Mouse (Mus musculus) fibroblast of lung, adult 2 months (primary cell): ENCODE measurements at regions not wholly inside any gene's neighbourhood (a gene's known extent, or its start where the extent isn't known, plus 50 kb on each side); places are given as distances from the start of the nearest gene placed in this dataset.

Experiments
- DNase-seq: peaks from one replicate; pipeline ENCODE4 v3.0.0-alpha.2; 2011; ENCODE audit warnings: low read depth

DNA sequence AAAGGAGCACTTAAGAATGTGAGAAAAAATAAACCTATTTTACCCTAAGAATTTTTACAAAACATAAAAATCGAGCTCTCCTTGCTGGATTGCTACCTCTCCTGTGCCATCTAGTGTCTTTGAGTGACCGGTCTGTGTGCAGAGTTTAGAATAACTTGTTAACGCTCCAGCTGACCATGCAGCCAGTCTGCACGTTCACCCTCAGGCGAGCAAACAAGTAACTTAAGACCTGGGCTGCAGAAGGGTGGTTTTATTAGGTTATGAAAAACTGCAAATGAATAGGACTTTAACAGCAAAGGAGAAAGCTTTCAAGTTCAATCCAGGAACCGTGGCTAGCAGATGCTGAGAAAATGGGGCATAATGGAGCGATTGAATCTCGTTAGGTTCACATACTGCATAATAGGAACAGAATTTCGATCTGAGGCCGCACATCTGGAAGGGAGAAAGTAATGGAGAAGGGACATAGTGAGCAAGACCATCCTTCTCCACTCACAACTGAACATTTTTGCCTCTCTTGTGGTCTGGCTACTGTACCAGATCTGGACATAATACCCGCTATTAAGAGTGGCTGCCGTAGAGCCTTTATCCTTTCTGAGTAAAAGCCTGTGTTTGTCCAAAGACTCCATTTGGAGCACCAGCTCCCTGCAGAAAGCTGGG is 363.0 kb upstream of the Intu start:
- DNase-seq: no peak

DNA sequence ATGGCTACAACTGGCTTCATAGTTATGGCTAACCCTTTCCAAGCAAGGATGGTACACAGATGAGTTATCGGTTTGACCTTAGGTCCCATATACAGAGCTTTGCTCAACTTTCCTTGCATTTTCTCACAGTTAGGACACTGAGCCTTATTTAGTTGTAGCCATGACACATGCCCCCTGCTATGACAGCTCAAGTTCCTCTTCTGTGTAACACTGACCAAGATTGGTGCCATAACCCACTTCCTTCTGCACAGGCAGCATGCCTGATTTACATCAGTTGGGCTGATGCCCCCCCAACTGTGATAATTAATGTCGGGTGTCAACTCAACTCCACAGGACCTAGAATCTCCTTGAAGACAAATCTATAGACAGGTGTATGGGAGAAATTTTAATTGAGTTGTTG is 361.5 kb upstream of the Intu start:
- no peak for DNase-seq

DNA sequence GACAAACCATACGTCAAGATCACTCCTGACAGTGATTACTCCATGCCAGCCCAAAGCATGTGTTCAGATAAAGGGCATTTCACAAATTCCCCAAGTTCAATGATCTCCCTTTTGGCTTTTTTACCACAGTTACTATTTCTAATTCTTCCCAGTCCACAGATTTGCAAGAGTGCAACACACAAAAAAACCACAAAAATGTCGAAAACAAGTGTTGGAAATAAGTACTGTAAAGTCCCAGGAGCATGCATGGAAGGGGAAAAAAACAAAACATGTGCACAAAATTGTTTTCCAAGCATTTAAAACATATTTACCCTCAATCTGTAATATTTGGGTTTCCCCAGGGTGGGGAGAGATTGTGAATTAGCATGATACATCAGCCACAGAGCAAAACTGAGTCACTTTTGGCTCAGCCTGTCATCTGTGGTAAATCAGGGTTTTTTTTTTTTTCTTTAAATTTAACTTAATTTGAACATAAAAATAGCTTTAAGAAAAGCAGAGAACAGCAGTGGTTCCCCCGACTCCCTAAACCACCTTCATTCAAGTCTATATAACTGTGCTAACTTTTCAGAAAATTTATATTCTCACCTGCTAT is 351.3 kb upstream of the Intu start:
- DNase-seq: peak; percentile 35

DNA sequence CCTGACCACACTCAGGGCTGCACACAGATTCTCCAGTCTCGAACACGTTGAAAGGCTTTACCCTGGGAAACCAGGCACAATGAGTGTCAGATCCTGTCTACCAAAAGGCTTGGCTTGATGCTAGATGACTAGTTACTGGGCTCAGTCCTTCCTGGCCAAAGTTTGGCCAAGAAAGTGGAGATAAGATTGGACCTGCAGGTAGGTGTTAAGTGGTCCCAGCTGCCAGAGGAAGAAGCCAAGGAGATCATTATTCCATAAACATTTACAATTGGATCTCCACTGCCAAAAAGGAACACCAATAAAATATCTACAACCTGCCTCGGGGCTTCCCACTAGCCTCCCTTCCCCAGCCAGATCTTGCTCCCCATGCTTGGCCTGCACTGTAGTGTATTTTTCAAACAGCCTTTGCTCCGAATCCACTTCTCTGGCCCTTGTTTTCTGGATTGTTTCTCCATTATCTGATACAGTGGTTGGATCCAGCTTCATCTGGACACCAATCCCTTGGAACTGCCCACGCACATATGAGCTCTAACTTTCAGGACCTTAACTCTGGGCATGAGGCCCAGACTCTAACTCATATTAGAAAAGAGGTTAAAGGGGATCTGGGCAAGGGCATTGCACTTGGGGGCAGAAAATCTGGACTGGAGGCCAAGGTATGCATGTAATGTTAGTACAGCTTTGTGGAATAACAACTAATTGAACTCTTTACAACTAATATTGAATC is 345.3 kb upstream of the Intu start:
- DNase-seq: no peak

DNA sequence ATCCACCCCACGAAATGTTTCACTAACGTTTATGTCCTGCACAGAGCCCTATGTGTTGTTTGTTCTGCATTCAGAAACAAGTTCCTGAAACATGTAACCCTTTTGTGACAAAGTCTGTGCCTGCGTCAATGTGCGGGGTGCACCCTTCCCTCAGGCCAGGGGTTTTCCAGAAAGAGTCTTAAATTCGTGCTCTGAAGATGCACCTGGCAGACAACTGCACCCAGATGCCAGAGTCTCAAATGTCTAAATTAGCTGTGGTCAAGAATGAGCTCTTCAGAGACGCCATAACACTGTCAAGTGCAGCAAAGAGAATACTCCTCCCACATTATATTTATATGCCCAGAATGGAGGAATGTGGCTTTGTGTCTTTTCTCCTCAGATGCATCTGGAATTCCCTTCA is 341.6 kb upstream of the Intu start:
- DNase-seq: no peak

DNA sequence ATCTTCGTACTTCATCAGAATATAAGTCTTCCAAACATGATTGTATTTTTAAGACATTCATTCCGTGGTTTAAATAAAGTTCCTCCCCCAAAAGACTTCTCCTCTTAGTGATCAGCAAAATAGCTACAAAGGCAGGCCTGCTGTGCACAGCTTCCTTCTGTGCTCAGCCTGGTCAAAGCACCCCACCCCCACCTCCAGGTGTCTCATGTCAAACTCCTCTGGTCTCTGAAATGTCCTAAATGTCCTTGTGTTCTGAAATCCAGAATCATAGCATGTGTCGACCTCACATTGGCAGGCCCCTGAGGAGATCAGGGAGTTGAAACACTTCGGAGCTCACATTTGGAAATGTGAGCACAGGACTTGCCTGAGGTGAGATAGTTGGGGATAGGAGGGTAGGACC is 341.1 kb upstream of the Intu start:
- DNase-seq: no peak

DNA sequence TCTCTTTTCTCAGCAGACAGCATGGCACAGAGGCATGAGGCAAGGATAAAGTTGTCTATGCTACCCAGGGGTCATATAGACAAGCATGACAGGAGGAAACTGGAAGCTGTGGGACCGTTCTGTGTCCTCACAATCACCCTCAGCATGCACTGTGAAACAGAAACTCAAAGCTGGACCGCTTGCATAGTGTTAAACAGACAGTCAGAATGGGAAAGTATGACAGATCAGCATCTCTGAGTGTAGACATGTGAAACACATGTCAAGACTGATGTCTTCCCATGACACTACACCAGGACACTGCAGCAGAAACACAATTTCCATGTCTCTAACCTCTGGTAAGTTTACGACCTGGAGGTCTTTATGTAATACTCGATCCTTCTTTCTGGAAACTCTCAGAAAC is 330.9 kb upstream of the Intu start:
- no peak for DNase-seq

DNA sequence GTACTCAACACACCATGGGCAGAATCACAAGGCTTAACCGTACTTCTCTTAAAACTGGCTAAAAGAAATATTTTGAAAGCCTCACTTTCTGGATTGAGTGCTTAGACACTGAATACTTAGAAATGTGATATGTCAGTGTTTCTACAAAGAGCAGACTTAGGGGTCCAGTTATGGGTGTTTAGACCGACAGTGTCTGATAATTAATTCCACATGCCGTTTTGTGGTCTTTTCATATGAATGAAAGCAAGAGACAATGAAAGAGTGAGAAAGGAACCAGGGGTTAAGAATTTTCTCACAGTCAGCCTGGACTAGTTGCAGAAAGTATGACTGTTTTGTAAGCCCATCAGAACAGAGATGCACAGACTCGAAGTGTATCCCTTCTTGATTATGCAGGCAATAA is 324.8 kb upstream of the Intu start:
- no peak for DNase-seq

DNA sequence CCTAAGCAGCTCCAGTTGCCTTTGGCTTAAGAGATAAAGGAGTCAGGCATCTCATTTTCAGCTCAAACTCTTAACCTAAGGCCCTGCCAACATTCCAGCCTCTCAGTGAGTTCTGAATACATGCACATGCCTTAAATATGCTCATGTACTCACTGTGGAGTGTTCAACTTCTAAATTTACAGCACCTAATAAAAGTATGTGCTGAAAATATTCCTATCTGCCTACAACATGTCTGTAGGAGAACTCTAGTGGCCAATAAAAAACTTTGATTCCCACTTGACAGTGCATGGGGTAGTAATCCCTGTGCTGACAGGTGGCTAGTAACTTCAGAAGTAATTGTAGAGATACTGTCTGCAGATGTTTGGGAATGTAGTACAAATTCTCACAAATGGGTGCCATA is 319.3 kb upstream of the Intu start:
- no peak for DNase-seq

DNA sequence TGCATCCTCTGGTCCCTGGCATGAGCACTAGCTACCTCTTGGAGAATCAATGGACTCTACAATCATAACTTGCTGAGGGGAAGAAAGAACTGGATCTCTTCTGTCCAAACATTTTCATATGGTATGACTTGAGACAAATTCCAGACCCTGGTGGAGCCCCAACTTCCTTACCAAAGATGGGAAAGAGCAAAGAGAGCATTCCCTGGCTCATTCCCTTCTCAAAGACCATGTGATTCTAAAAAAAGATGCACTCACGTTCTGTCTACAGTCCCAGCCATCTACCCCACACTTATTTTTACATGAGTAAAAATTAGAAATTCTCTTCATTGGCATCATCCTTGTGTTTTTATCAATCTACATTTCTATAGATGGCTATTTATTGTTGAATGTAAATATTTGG is 304.3 kb upstream of the Intu start:
- no peak for DNase-seq

DNA sequence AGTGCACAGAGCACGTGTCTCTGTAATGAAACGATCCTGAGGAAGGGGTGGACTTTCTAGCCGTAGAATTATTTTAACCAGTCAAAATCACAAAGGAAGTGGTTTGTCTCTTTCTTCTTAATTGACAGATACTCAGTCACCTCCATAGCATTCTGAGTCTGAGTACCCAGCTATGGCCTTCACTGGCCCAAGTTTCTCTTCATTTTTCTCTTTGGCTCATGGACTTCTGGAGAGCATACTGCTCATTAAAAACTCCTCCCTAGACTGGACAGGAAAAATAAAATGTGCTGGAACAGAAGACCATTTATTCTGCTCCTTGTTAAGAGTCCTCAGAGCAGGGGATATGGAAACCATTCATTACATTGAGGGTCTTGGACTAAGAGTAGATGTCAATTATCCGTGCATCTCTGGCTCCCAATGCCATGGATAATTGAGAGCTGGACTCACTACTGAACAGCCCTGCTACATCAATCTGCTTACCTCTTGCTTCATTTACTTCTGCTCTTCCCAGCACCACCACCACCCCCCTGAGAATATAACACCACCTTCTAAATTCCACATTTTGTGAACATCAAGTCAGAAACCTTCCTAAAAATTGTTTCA is 287.5 kb upstream of the Intu start:
- DNase-seq: no peak

DNA sequence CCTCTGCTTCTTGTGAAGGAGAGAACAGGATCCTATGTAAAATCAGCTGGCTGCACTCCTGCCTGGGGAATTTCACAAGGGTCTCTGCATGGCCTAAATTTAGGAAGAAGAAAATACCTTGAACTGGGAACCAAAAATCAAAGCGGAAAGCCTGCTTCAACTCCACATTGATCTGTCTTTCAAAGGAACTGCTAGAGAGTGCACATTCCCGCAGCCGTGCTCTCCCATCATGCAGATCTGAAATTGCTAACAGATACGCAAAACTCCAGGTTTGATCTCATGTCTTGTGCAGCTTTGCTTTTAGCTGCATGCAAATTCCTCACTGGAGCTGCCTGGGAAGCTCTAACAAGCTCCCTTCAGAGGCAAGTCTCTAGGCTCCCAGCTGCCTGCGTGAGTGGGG is 276.7 kb upstream of the Intu start:
- no peak for DNase-seq

DNA sequence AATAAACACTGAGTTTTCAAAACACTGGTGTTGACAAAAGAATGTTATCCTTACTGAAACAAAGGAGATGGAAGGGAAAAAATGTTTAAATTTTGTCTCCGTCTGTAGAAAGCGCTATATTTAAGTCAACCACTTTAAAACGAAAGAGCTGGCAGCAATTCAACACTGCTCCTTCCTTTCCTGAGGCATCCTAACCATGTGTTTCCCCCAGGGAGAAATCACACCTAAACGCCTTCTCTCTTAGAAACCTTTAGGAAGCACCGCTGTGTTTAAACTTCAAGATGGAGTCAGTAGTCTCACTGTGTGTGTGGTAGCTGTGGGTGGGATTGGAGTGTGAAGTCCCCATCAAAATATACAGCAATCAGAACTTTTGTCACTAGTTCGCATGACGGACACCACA is 268.6 kb upstream of the Intu start:
- no peak for DNase-seq

DNA sequence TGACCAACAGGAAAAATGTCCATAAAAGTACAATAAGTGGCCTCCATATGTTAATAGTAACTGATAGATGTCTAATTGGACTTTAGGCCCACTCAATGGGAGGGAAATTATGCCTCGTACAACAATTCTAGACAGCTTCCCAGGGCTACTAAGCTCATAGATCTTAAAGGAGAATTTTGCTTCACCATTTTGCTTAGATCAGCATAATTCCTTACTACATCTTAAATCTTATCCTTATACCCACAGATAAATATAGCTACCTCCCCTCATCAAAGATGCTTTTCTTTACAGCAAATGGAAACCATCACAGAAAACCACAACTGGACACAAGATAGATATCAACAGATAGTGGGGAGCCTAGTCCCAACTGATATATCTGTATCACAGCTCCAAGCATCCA is 263.6 kb upstream of the Intu start:
- no peak for DNase-seq

DNA sequence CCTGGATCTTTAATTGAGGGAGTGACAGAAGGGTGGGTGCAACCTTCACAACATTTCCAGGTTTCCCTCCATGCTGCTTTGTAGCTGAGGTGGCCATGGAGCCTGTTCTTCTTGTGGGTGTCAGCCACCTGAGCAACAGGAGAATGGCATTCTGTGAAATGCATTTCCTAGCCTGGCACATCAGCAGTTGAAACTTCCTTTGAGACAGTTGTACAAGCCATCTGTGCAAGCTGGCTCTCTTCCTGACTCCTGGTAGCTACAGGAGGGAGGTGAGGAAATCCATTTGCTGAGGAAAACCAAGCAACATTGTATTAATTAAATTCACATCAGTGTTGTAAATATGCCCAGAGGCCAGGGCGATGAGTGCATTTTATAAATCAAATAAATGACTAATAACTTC is 248.2 kb upstream of the Intu start:
- DNase-seq: no peak

DNA sequence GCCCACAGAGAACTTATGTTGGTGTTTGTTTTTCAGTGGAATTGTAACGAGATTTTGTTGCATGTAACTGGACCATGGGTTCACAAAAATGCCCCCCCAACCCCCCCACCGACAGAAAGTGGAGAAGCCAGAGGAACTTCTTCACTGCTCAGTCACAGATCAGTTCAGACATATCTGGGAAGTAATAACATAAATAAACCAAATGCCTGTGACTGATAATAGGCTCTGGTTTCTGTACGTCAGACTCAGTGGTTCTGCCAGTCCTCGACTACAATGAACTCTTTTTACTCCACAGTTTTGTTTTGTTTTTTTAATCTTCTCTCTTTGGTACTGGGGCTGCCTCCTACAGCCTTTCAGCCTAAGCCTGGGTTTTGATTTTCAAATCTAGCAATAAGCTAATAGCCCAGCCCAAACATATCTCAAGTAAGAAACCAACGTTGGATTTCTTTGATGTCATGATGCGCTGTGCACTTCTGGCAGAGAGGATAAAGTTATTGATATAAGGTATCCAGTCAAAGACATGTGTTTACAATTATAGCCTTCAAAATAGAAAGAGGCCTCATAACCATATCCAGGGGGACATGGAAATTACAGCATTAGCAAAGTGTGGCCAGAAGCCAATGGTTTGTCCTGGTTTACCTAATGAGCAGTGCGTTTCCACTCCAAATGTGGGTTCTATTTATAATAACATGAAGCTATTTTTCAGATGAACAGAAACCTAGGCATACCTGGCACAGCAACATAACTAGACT is 244.0 kb upstream of the Intu start:
- DNase-seq: peak; percentile 11

DNA sequence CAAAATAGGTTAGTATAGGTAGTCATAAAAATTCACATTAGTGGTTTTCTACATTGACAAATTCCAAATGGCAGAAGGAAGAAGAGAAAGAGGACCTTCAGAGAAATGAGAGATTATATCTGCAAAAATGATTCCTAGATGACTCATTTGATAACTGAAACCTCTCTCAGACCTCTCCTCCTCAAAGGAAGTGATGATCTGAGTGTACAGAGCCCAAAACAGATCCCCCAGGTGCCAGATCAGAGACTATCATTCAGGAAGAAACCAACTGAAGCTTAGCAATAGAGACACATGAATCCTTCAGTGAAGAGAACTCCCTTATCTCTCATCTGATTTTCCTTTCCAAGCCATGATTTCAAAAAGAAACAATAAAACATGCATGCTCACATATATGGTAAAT is 234.0 kb upstream of the Intu start:
- no peak for DNase-seq

DNA sequence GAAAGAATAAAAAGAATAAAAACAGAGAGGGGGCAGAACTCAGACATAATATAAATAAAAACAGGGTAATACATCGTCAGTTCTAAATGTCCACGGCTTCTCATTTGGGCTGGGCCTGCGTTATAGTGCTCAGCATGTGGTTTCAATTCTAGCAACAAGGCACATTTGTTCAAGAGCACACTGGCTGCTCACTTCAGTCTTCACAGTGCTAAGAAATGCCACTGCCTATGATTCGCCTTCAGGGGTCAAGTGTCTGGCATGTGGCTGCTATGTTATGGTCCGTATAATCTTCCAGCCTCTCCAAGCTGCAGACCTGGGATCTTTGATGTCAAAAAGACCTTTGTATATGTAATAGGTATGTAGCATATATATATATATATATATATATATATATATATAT is 210.8 kb upstream of the Intu start:
- no peak for DNase-seq

DNA sequence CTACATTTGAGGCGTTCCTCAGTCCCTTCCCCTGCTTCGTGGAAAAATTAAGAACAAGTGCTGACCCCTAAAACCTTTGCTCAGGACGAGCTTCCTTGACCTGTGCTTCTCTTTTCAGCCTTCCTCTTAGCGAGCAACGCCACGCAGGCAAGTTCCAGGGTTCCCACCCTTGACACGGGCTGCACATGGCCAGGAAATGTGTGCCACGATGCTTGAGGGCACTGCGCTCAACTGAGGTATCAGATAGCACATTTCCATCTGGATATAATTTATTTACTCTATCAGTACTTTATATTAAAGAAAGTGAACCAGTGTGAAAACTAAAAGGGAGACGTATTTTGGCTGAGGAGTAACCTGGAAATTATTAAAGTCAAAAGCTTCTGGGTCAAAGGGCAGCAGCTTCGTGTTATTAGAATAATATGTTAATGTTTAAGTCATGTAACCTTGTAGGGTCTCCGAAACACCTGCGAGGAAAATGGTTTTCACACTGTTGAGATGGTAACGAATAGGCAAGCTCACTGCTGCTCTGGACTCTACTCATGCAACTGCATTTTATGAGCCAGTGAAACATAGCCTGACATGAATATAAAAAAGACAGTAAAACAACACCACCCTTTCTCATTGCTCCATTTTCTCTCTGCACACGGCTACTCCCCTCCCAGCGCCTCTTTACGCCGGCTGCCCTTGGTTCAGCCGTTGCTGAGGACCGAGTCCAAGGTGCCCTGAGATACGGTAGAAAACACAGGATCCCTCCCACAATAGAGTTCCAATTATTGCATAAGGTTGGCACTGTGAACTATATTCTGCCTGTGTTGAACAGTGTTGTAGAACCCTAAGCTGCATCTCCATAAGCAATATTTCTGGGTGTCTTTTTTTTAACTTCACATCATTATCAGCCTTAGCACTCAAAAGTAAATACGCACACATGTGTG is 204.9 kb upstream of the Intu start:
- DNase-seq: no peak

DNA sequence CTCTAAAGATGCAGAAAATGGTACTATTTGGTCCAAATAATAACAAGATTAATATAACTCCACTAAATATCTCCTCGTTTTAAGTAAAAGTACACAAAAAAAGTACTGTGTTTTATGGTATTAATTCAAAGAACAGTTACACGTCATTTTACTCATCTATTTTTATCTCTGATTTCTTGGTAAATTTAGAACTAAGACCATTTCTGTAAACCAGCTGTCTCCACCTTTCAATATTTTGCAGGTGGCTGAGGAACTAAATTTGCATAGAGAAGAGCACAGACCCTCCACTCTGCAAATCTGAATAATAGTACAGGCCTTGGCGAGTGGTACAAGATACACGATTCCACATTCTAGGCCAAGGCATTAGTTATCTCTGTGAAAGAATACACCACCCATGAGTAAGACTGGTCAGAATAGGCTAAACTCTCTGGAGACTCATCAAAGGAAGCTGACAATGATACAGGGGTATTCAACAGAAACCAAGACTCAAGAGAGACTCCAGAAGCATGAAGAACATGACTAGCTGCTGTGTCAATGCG is 191.5 kb upstream of the Intu start:
- no peak for DNase-seq

DNA sequence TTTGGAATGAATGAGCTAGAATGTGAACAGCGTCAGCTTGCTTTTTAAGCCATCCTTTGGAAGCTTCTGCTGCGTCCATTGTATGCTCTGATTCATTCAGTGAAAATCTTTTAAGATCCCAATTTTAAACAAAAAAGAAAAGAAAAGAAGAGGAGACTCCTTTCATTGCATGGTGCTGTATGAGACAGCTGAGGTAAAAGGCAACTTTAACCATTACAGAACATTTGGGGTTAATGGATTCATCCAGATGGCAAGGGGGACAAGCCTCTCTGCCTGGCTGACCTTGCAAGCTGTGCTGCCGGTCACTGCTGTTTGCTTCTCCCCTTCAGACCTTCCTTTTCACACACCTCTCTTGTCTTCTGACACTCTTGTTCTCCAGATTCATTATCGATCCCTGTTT is 176.0 kb upstream of the Intu start:
- DNase-seq: no peak
